Mouse (Mus musculus): ENCODE data around the gene Ppp1r2. TPM values are rescaled to one million over a fixed set of nuclear protein-coding genes. Genes with fewer than 3 reads are reported as not detected.

Gene Ppp1r2
- total RNA-seq, 2 experiments from 2014 or later, result 113 to 125 TPM

Small RNA genes lying within 50 kb of the gene (microRNA-seq; reads per million reads assigned to microRNA genes)
- gene Gm27415, result 0 reads per million in 2 experiments

Other genes with a start within 250 kb of the Ppp1r2 start
- gene Xxylt1, start 193.8 kb downstream of the Ppp1r2 start, total RNA-seq (2021), result 10 to 100 TPM; 15.8 to 17.6 TPM
- gene Acap2, start 74.0 kb downstream of the Ppp1r2 start, total RNA-seq (2021), result 10 to 100 TPM; 31.5 to 34.7 TPM
- gene Apod, start 39.5 kb upstream of the Ppp1r2 start, total RNA-seq (2021), result 1 to 10 TPM in 1 of 2 experiments, under 1 TPM in 1; 0.91 to 1.1 TPM
- gene Bdh1, start 147.0 kb upstream of the Ppp1r2 start, total RNA-seq (2021), result under 1 TPM; 0.77 TPM

Measured in heart, postnatal 10 days (tissue).